Mouse (Mus musculus) right cerebral cortex, postnatal 25 days (tissue): ENCODE measurements at regions not wholly inside any gene's neighbourhood (a gene's known extent, or its start where the extent isn't known, plus 50 kb on each side); places are given as distances from the start of the nearest gene placed in this dataset.
A peak's percentile ranks its signal among the peaks of the same experiment; 100 is the strongest.

Experiments
- DNase-seq: peaks from one replicate; pipeline ENCODE4 v3.0.0; 2022

DNA sequence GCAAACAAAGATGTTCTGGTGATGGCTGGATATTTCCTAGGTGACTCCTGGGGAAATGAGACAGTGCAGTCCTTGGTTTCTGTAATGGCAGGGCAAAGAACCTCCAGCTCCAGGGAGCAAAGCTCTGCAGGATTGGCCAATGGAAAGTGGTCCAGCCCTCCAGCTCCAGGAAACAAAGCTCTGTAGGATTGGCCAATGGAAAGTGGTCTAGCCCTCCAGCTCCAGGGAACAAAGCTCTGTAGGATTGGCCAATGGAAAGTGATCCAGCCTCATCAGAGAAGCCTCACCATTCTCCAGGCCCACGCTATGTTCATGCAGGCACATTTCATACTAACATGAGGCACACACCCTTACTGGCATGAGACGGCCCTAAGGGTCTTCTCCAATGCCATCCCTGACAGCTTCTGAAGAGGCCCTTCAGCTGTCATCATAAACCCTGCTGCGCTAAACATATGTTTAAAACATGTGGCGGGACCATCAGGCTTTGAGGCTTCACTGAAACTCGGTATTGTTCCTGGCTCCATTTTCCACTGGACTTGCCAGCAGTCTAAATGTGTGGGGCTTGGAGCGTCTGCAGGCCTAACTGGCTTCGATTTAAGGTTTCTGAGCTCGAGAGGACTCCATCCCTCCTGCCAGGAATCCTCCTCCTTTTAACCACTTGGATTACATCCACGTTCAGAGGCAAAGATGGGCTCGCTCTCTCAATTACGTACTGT, 175.3 kb upstream of the Ccdc54 start:
- no peak for DNase-seq

DNA sequence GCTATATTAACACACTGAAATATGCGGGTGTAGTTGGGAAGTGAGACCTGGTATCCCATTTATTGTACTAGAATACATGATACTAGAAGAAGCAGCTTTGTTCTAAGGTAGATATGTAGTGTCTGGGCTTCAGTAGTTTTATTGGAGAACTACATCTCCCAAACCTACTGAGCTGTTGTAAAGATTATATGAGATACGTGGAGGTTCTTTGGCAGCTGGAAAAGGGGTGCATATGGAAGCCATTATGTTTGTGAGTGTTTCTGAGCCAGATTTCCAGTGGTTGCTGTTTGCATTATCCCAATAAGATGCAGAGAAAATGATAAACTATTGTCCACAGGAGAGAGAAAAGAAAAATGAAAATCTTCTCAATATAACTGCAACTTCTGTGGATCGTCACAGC, 171.1 kb upstream of the Ccdc54 start:
- no peak for DNase-seq

DNA sequence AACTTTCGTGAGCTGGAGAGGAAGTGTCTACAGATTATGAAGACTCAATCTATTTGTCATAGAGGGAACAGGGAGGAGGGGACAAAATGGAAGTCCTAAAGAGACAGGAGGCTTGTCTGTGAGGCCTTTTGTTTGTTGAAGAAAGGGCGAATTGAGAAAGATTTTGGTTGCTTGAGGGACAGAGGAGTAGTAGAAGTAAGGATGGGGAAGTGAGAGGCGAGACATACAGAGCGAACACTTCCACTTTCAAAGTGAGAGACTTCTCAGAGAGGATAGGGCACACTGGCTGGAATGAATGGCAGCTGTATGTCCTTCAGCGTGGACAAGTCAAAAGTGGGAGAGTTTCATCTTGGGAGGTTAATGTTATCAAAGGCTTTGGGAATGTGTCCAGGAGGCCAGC, 169.0 kb upstream of the Ccdc54 start:
- DNase-seq: no peak

GRCm38 (mm10) chr16:50756696-50757095, 165.7 kb upstream of the Ccdc54 start:
- DNase-seq: no peak

GRCm38 (mm10) chr16:50753612-50754389, 162.8 kb upstream of the Ccdc54 start:
- DNase-seq: no peak

- no peak for DNase-seq
Observed at GRCm38 (mm10) chr16:50753046-50753445, 162.1 kb upstream of the Ccdc54 start.

- DNase-seq: no peak
Observed at GRCm38 (mm10) chr16:50752277-50752600, 161.3 kb upstream of the Ccdc54 start.

- DNase-seq: no peak
Observed at GRCm38 (mm10) chr16:50751495-50752276, 160.7 kb upstream of the Ccdc54 start.

DNA sequence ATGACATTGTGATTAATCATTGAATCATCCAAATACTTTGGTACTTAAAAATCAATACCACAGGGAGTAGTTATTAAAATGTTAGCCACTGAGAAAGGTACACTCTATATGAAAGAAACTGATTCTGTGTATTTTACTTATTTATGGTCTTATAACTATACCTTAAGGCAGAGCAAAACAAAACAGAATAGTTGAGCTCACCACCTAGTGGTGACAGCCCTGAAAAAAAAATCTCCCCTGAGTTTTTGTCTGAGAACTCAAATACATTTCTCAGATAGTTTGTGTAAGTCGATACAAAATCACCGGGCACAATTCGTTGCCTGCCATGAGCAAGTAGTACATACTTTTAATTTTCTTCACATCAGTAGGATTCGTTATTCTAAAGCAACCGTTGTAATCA, 156.7 kb upstream of the Ccdc54 start:
- no peak for DNase-seq

DNA sequence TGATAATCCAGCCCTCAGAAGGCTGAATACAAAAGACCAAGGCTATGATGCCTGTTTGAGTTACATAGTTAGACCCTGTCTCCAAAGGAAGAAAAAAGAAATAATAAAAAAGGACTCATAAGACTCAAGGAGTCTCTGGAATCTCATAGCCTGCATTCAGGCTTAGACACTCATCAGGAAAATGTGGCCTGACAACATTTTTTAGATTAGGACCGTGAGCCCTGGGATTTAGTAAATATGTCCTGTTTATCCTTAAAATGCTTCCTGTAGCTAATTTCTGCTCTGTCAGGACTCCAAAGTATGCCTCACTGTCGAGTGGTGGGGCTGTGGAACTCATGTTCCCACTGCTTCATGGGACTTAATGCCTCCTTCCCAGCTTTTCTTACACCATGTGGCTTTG, 154.8 kb upstream of the Ccdc54 start:
- DNase-seq: no peak

- no peak for DNase-seq
Observed at GRCm38 (mm10) chr16:50737396-50737843, 146.5 kb upstream of the Ccdc54 start.

GRCm38 (mm10) chr16:50736151-50737047, 145.4 kb upstream of the Ccdc54 start:
- DNase-seq: peak; percentile 88

DNA sequence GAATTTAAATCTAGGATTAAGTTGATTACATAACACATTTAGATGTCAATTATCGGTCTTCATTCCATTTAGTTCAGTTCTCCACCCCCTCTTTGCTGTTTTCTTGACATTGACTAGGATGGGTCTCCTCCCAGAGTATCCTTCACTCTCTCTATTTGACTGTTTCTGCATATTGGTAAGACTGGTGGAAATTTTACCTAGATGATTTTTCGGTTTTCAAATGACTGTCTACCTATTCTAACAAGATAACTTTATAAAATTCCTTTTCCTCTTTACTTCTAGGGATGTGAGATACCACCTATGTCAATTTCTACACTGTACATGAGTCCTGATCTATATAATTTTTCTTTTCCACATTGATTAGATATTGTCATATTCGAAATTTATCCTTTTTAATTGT, 142.4 kb upstream of the Ccdc54 start:
- DNase-seq: no peak

GRCm38 (mm10) chr16:50732082-50733006, 141.4 kb upstream of the Ccdc54 start:
- peak; percentile 86 for DNase-seq

DNA sequence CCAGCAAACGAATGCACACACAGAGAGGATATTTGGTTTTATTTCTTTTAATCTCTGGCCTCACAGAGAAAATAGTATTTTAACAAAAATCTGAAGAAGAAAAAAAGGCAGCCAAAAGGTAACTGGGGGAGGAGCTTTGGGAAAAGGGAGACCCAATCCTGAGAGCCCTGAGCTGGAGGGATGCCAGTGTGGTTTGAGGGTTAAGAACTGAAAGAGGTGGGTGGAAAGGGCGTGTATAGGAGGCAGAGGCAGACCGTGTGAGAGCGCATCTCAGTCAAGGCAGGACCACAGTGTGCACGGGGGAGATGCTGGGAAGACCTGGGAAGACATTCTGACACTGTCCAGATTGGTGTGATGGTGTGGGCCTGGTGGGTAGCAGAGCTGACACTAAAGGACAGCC, 138.4 kb upstream of the Ccdc54 start:
- no peak for DNase-seq

DNA sequence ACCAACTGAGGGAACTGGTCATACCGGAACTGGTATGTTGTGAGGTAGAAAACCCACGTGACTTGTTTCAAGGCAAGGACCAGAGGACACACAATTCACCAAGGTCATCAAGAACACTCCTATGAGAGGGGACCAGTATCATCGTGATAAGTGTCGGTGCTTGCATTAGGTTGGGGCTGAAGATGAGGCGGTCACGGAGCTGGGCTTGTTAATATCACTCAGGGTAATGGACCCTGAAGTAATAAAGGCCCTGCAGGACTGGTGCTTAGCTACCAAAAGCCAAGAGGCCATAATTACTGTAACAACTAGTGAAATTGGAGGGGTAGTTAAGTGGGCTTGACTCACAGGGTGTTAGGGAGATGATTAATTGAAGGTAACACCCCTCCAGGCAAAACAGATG, 132.2 kb upstream of the Ccdc54 start:
- DNase-seq: no peak

GRCm38 (mm10) chr16:50717306-50718017, 126.5 kb upstream of the Ccdc54 start:
- peak; percentile 49 for DNase-seq

DNA sequence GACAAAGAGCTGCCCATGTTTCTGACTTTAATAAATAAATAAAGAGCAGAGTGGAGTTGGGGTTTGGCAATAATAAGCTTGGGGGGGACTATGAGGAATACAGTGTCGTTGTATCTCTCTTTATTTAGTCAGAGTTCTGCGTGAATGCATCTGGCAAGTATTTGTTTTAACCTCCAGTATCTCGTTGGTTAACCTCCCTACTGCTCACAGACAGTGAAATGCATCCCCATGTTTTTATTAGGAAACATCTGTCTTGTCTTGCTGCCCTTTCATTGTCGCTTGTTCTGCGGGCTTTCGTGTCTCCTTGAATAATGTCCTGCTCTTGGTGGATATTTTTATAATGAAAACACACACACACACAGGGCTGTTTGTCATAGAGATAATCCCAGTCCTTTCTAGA, 118.8 kb upstream of the Ccdc54 start:
- no peak for DNase-seq

DNA sequence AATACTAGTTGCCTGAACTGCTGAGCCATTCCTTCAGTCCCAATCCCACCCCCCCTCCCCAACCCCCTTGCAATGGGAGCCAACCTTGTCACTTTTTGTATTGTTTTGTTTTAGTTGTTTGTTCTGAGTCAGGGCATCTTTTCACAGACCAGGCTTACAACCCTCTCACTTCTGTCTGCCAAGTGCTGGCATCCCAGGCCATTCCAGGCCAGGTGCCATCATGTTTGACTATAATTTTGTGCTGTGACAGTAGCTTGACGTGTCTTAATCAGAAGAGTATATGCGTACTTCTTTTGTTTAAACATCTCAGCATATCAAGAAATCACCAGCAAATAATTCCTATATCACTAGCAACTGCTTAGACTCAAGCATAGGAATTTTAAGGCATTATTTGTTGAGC, 117.0 kb upstream of the Ccdc54 start:
- DNase-seq: no peak

DNA sequence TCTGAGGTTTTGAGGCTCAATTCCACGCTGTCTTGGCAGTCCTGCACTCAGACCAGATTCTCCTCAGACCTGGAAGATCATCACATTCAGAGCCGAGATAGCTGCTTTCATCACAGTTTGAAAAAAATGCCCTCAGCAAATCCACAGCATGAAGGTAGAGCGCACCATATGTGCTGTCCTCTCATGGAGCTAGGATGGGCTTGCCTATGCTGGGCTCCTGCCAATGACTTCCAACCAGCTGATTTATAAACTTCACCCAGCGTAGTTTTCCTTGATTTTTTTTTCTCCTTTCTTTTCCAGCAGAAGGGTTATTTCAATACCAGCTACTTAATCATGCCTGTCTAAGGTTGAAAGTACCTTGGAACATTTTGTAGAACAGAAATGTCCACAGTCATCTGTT, 115.0 kb upstream of the Ccdc54 start:
- DNase-seq: no peak
